Mouse (Mus musculus) bone marrow macrophage, adult 2 months (primary cell): ENCODE measurements around the gene Oit3. TPM values are rescaled to one million over a fixed set of nuclear protein-coding genes. Genes with fewer than 3 reads are reported as not detected.
"Not testable (repeated sequence)": the region's sequence is repeated elsewhere in the genome, so short reads cannot be mapped to it uniquely, and the experiment has no call there.

ENCODE experiments used
- H3K27ac ChIP-seq: 2 replicates; pipeline ENCODE4 v1.5.1; 2012; ENCODE audit warnings: low read depth, low read length; ENCODE audit not compliant: insufficient read depth
- H3K4me1 ChIP-seq: 2 replicates; pipeline ENCODE4 v1.6.1; 2012; ENCODE audit warnings: low read length; ENCODE audit not compliant: control insufficient read depth, insufficient read depth
- H3K4me3 ChIP-seq: 2 replicates; pipeline ENCODE4 v1.5.1; 2012; ENCODE audit warnings: mild to moderate bottlenecking, low read length, moderate library complexity; ENCODE audit not compliant: insufficient read depth
- CTCF ChIP-seq: IDR thresholded peaks from 2 replicates; pipeline ENCODE4 v1.5.1; 2012; ENCODE audit warnings: low read depth, mild to moderate bottlenecking, low read length, moderate library complexity
- POLR2A ChIP-seq: IDR thresholded peaks from 2 replicates; pipeline ENCODE4 v1.6.1; 2012; ENCODE audit warnings: mild to moderate bottlenecking, low read depth, low read length, borderline replicate concordance
- polyA plus RNA-seq: library from polyadenylated mRNA; stranded (reverse); fragments of >200 nt; gene quantifications from 2 replicates; pipeline ENCODE4 v1.2.4, GENCODE M21; 2012; ENCODE audit not compliant: missing spikeins, insufficient read depth, insufficient read length

The Oit3 gene
- polyA plus RNA-seq, 1 experiment = 3.3 TPM

DNA sequence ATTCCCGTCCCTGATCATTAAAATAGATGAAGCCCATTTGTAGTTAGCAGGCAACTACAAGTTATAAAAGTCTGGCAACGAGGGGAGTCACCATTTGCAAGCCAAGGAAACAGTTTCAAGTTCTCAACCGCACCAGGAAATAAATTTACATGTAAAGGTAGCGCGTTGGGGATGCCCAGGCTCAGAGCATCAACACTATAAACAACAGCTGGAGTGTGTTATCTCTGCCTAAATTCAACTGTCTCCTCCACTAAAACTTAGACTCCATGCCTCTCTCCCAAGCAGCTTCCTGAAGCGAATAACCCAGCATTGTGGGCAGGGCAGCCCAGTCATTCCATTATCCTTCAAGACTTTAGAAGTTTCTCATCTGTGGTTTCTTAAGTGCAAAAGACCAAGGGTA, 33.1 kb downstream of the Oit3 start:
- H3K27ac ChIP-seq = no peak overlapping the region
- TF ChIP-seq CTCF (no peak), POLR2A (no peak)
- H3K4me1 ChIP-seq = no peaks in the 10 kb centered on the region
- H3K4me3 ChIP-seq = no peak overlapping the region

DNA sequence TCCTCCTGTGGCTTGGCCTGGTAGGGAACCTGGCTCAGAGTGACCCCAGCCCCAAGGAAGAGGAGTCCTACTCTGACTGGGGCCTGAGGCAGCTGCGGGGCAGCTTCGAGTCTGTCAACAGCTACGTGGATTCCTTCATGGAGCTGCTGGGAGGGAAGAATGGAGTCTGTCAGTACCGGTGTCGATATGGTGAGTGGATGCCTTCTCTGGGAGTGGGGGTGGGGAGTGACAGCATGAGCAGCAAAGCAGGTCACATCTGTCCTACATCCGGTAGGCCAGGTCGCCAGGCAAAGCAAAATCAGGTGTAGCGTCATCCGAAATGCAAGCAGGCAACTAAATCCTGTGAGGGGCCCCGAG, 37.8 kb downstream of the Oit3 start:
- TF ChIP-seq CTCF (no peak), POLR2A (no peak)
- Histone ChIP-seq H3K4me3 (no peak overlapping the region), H3K27ac (no peak overlapping the region), H3K4me1 (no peaks in the 10 kb centered on the region)

DNA sequence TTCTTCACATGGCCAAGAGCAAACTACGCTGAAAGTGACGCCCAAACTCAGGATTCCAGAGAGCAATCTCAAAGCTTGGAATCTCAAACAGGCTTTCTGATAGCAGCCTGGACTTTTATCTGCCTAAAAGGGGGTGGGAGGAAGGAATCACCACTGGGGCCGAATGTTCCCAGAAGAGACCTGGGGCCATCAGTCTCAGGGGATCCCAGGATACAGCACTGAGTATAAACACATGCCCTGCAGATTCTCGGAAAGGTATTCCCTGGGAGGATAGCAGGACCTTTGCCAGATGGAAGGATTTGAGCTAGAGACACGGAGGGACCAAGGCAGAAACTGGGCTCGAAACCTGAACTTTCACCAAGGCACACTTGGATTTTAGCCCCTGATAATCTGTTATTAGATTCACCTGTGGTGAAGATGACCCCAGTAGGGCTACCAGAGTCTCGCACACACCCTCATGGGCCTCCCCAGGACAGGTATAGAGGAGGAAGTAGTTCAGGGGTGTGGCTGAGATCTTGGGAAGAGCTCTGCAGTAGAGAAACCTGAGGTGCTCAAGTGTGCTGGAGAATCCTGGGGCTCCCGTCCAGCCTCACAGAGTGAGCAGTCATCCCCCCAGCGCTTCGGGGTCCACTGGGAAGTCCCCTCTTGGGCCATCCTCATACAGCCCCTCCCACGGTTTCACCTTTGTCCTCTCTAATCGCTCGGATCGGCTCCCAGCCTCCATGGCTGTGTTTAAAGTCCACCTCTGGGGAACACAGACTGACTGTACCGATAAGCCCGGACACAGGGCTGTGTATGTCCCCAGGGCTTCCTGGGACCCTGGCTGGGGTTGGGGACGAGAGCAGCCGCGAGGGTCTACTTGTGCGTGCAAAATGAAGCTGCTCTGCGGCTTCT, 38.4 kb downstream of the Oit3 start, which contains the start of gene Pla2g12b:
TSS of gene Pla2g12b (plus strand) at position 762 of the 894 bp plus-strand sequence.
- TF ChIP-seq CTCF = no peak
- TF ChIP-seq POLR2A = no peak
- H3K27ac ChIP-seq = no peak within 1 kb of the TSS
- no peaks in the 10 kb centered on the region for H3K4me1 ChIP-seq
- H3K4me3 ChIP-seq = no peak within 1 kb of the TSS

DNA sequence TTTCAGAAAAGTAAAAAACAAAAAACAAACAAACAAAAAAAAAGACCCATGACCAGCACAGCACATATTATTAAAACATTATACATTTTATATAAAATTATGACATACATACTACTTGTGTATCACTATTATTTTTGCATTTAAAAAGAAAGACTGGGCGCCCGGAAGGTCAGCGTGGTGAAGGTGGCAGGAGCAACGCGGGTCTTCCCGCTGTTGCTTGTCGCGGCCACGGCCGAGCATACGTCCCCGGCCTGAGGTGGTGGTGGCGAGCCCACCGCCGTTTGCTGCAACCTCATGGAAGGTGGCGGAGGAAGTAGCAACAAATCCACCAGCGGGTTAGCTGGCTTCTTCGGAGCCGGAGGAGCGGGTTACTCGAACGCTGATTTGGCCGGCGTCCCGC, 46.1 kb downstream of the Oit3 start, which contains the start of gene Gm10273:
TSS of gene Gm10273 (plus strand) at position 172 of the 400 bp plus-strand sequence.
- H3K4me1 ChIP-seq, H3K27ac ChIP-seq, H3K4me3 ChIP-seq: not testable (repeated sequence)

DNA sequence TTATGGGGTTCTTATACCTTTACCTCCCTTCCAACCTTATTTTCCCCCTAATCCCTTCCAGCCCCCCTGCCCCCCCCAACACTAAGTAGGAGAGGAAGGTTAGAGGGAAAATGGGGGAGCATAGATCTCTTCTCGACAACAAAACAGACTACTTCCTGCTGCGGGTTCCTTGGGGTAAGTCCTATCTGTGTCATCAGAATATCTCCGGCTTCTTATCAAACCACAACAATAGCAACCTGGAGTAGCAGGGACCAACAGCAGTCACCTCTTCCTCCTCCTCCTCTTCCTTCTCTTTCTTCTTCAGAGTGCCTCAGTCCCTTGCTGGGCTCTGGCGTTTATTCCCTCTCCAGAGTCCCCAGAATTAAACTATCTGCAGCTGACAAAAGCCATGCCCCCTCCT, 49.7 kb downstream of the Oit3 start:
- Histone ChIP-seq H3K27ac (no peak overlapping the region), H3K4me3 (no peak overlapping the region), H3K4me1 (peaks cover 4% of the 10 kb centered on the region)
- no peak for TF ChIP-seq CTCF
- TF ChIP-seq POLR2A = no peak

DNA sequence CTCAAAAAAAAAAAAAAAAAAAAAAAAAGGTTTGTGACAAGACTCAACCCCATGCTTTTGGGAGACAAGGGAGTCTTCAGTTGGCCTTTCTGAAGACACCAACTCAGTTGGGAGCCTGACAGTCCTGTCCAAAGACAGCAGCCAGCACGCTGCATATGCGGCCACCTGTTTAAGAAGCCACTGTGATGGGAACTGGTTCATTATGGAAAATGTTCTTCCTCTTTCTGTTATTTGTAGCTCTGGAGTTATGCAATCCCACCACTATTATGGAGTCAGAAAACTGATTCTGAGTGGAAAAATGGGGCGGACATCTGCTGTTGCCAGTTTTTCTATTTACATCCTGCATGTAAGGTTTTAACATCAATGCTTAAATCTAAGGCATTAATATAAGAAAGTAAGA, 51.9 kb downstream of the Oit3 start:
- no peak for TF ChIP-seq CTCF
- Histone ChIP-seq H3K4me3 (no peak overlapping the region), H3K4me1 (peaks cover 4% of the 10 kb centered on the region), H3K27ac (no peak overlapping the region)

DNA sequence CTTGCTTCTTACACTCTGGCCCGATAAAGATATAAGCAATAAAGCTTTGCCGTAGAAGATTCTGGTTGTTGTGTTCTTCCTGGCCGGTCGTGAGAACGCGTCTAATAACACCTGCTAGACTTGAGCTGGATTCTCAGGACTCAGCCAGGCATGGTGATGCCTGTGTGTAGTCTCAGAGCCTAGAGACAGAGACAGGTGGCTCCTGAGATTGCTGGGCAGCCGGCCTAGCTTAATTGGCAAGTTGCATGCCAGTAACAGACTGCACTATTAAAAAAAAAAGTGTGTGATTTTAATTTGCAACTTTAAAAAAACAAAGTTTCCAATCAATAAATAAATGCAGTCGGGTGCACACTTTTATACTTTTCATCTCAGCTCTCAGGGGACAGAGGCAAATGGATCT, 54.6 kb downstream of the Oit3 start:
- TF ChIP-seq CTCF (no peak), POLR2A (no peak)
- Histone ChIP-seq H3K4me1 (peaks cover 4% of the 10 kb centered on the region), H3K4me3 (no peak overlapping the region), H3K27ac (no peak overlapping the region)

DNA sequence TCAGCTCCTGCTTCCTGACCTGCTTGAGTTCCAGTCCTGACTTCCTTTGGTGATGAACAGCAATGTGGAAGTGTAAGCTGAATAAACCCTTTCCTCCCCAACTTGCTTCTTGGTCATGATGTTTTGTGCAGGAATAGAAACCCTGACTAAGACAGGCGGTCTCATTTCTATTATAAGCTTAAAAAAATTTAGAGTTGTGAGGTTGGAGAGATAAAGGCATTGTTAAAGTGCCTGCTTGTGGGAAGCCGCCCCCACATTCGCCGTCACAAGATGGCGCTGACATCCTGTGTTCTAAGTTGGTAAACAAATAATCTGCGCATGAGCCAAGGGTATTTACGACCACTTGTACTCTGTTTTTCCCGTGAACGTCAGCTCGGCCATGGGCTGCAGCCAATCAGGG, 60.0 kb downstream of the Oit3 start:
- not testable (repeated sequence) for H3K27ac ChIP-seq, H3K4me1 ChIP-seq, H3K4me3 ChIP-seq

DNA sequence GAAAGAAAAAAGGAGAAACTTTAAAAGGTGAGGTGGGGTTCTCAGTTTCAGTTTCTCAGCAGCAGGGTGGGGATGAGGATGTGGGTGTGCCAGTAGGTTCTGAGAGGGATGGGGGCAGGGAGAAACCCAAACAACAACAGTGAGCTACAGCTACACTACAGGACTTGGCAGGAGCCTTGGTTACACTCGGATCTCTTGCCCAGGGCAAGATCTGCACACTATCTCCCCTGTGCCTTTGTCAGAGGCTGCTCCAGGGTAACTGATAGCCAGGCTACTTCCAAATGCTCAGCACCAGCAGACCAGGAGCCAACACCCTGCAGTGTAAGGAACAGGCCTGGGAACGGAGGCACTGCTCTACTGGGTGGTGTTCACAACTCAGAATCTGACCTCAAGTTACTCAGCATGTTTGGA, 61.2 kb downstream of the Oit3 start:
- no peak for TF ChIP-seq POLR2A
- TF ChIP-seq CTCF = no peak
- H3K27ac ChIP-seq = no peak overlapping the region
- no peaks in the 10 kb centered on the region for H3K4me1 ChIP-seq
- H3K4me3 ChIP-seq = no peak overlapping the region

DNA sequence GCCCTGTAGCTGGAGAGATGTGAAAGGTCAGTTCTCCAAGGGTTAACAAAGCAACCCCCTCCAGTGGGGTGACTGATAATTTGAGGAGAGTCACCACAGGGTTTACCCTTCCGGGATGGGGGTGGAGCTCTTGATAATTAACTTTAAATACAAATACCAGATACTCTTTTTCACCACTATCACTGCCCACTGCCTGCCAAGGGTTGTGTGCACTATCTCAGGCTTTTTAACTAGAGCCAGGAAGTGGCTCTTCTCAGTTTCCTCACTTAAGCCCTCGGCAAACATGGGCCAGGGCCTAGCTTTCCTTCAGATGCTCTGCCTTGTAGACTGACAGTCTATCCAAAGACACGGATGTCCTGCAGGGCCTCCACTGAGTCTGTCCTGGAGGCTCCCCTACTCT, 61.7 kb downstream of the Oit3 start:
- TF ChIP-seq CTCF (no peak), POLR2A (no peak)
- Histone ChIP-seq H3K27ac (no peak overlapping the region), H3K4me1 (no peaks in the 10 kb centered on the region), H3K4me3 (no peak overlapping the region)

DNA sequence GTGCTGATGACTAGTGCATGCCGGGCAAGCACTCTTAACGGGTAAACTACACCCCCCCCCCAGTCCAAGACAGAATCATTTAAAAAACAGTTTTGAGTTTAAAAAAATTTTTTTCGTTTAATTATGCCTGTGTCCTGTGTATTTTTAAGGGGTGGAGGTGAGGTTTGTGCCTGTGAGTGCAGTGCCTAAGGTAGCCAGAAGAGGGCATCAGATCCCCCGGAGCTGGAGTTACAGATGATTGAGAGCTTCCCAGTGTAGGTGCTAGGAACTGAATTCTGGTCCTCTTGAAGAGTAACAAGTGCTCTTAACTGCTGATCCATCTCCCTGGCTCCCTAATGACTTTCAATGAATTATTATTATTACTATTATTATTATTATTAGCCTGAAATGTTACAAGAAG, 62.9 kb downstream of the Oit3 start:
- H3K4me3 ChIP-seq = no peak overlapping the region
- peak; percentile 26; the same call in 1 of the 2 replicates for TF ChIP-seq CTCF
- TF ChIP-seq POLR2A = no peak
- no peaks in the 10 kb centered on the region for H3K4me1 ChIP-seq
- H3K27ac ChIP-seq = no peak overlapping the region
